Mouse (Mus musculus) lung, postnatal 14 days (tissue): ENCODE measurements at regions not wholly inside any gene's neighbourhood (a gene's known extent, or its start where the extent isn't known, plus 50 kb on each side); places are given as distances from the start of the nearest gene placed in this dataset.

Experiments used
- DNase-seq: peaks from one replicate; pipeline ENCODE4 v3.0.0; 2021

GRCm38 (mm10) chr10:123997260-123997659 lies 733.5 kb downstream of the Fam19a2 start:
- DNase-seq = no peak

GRCm38 (mm10) chr10:123998959-123999358 lies 735.2 kb downstream of the Fam19a2 start:
- DNase-seq = no peak

GRCm38 (mm10) chr10:124045031-124045430 lies 781.2 kb downstream of the Fam19a2 start:
- no peak for DNase-seq

GRCm38 (mm10) chr10:124045791-124046190 lies 782.0 kb downstream of the Fam19a2 start:
- no peak for DNase-seq

GRCm38 (mm10) chr10:124082756-124083155 lies 819.0 kb downstream of the Fam19a2 start:
- no peak for DNase-seq

GRCm38 (mm10) chr10:124090547-124090946 lies 826.8 kb downstream of the Fam19a2 start:
- DNase-seq = no peak

GRCm38 (mm10) chr10:124091364-124091763 lies 827.6 kb downstream of the Fam19a2 start:
- DNase-seq = no peak

- DNase-seq = no peak
Measured at GRCm38 (mm10) chr10:124119585-124119984, 855.8 kb downstream of the Fam19a2 start.

GRCm38 (mm10) chr10:124138456-124138855 lies 874.7 kb downstream of the Fam19a2 start:
- DNase-seq = no peak

- DNase-seq = no peak
Measured at GRCm38 (mm10) chr10:124142336-124142735, 878.5 kb downstream of the Fam19a2 start.

- DNase-seq = no peak
Measured at GRCm38 (mm10) chr10:124146751-124147469, 883.1 kb downstream of the Fam19a2 start.

- DNase-seq = no peak
Measured at GRCm38 (mm10) chr10:124163441-124163840, 899.6 kb downstream of the Fam19a2 start.

GRCm38 (mm10) chr10:124175598-124175997 lies 911.8 kb downstream of the Fam19a2 start:
- DNase-seq = no peak

- DNase-seq = no peak
Measured at GRCm38 (mm10) chr10:124208317-124208716, 944.5 kb downstream of the Fam19a2 start.

- DNase-seq = no peak
Measured at GRCm38 (mm10) chr10:124219461-124219860, 955.7 kb downstream of the Fam19a2 start.

- DNase-seq = no peak
Measured at GRCm38 (mm10) chr10:124222068-124222467, 958.3 kb downstream of the Fam19a2 start.

GRCm38 (mm10) chr10:124227061-124227460 lies 963.3 kb downstream of the Fam19a2 start:
- no peak for DNase-seq

GRCm38 (mm10) chr10:124249358-124249757 lies 985.6 kb downstream of the Fam19a2 start:
- peak; percentile 1 for DNase-seq

GRCm38 (mm10) chr10:124250004-124250403 lies 986.2 kb downstream of the Fam19a2 start:
- DNase-seq = no peak

- DNase-seq = peak; percentile 7
Measured at GRCm38 (mm10) chr10:124288301-124288995, 1024.7 kb downstream of the Fam19a2 start.

GRCm38 (mm10) chr10:124297198-124297677 lies 1033.4 kb downstream of the Fam19a2 start:
- DNase-seq = no peak

GRCm38 (mm10) chr10:124304683-124305082 lies 1040.9 kb downstream of the Fam19a2 start:
- no peak for DNase-seq

- no peak for DNase-seq
Measured at GRCm38 (mm10) chr10:124305644-124306043, 1041.8 kb downstream of the Fam19a2 start.

GRCm38 (mm10) chr10:124318761-124319160 lies 1055.0 kb downstream of the Fam19a2 start:
- DNase-seq = no peak
